Mouse (Mus musculus) mesoderm, embryonic 11.5 days (tissue): Measurements from ENCODE around the gene Lama2.

Experiments used
- DNase-seq: peaks from one replicate; pipeline ENCODE4 v3.0.0-alpha.2; 2012; ENCODE audit warnings: low read depth, low spot score

The Lama2 gene

GRCm38 (mm10) chr10:27188630-27189365 is 430.8 kb downstream of the Lama2 start:
- no peak for DNase-seq

GRCm38 (mm10) chr10:27184185-27184584 is 435.4 kb downstream of the Lama2 start:
- DNase-seq: no peak

GRCm38 (mm10) chr10:27174271-27174670 is 445.3 kb downstream of the Lama2 start:
- no peak for DNase-seq

GRCm38 (mm10) chr10:27164738-27165137 is 454.8 kb downstream of the Lama2 start:
- no peak for DNase-seq

- peak; percentile 32 for DNase-seq
Observed at GRCm38 (mm10) chr10:27162364-27162763, 457.2 kb downstream of the Lama2 start.

GRCm38 (mm10) chr10:27150220-27150619 is 469.3 kb downstream of the Lama2 start:
- no peak for DNase-seq

- peak; percentile 49 for DNase-seq
Observed at GRCm38 (mm10) chr10:27140422-27140821, 479.1 kb downstream of the Lama2 start.

GRCm38 (mm10) chr10:27135768-27136167 is 483.8 kb downstream of the Lama2 start:
- no peak for DNase-seq

- DNase-seq: peak; percentile 74
Observed at GRCm38 (mm10) chr10:27133135-27133534, 486.4 kb downstream of the Lama2 start.

GRCm38 (mm10) chr10:27127454-27127853 is 492.1 kb downstream of the Lama2 start:
- no peak for DNase-seq

GRCm38 (mm10) chr10:27123763-27124162 is 495.8 kb downstream of the Lama2 start:
- no peak for DNase-seq

GRCm38 (mm10) chr10:27117815-27118214 is 501.7 kb downstream of the Lama2 start:
- DNase-seq: no peak

- no peak for DNase-seq
Observed at GRCm38 (mm10) chr10:27116938-27117647, 502.5 kb downstream of the Lama2 start.

- no peak for DNase-seq
Observed at GRCm38 (mm10) chr10:27114131-27114530, 505.4 kb downstream of the Lama2 start.

GRCm38 (mm10) chr10:27103811-27104210 is 515.7 kb downstream of the Lama2 start:
- DNase-seq: no peak

GRCm38 (mm10) chr10:27101800-27102353 is 517.7 kb downstream of the Lama2 start:
- DNase-seq: no peak

GRCm38 (mm10) chr10:27077113-27077512 is 542.4 kb downstream of the Lama2 start:
- no peak for DNase-seq

- no peak for DNase-seq
Observed at GRCm38 (mm10) chr10:27068794-27069435, 550.6 kb downstream of the Lama2 start.

- DNase-seq: peak; percentile 69
Observed at GRCm38 (mm10) chr10:27063671-27064070, 555.9 kb downstream of the Lama2 start.

- DNase-seq: no peak
Observed at GRCm38 (mm10) chr10:27054488-27054887, 565.1 kb downstream of the Lama2 start.

GRCm38 (mm10) chr10:27047196-27047595 is 572.4 kb downstream of the Lama2 start:
- no peak for DNase-seq

GRCm38 (mm10) chr10:27041812-27042211 is 577.7 kb downstream of the Lama2 start:
- DNase-seq: no peak
